Mouse (Mus musculus) frontal cortex, postnatal 36 days (tissue): ENCODE measurements around the gene Actrt3.

Source experiments
- DNase-seq, 2 experiments: peaks; one replicate each; pipeline ENCODE4 v3.0.0; 2022; ENCODE audit warnings: low spot score in 2 of 2

The Actrt3 gene

DNA sequence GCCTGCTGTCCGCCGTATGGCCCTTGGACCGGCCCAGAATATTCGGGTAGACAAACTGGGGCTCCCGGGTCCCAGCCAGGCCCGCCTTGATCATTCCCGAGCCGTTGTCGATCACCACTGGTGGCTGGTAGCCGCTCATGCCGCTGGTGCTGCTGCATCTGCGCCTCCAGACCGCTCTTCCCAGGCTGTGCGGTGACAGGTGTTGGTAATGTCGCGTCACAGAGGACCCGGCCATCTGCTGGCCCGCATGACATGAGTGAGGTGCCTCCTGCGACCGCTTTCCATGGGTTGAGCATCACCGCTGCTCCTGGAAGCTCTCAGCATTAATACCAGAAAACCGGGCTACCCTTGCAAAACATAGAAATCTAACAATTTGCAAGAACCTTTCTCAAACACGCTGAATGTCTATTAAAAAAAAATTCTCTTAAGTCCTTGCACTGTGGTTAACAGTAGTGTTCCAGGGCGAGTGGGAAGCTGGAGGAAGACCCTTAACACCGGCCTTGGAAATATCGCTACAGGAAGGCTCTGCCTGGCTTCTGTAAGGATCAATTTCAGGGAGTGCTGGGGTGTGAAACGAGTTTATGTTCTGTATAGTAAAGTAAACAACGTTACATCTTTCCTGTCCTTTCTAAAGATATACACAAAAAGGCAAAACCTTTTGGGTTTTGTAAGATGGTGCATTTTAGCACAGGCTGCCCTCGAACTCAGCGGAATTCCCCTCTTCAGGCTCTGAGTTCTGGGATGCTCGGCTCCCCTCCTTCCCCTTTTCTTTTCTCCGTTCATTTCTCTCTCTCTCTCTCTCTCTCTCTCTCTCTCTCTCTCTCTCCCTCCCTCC, at the start of gene Actrt3:
TSS of gene Actrt3 (minus strand) at position 229 of the 835 bp plus-strand sequence.
- DNase-seq: peak; percentile 51 to 62

DNA sequence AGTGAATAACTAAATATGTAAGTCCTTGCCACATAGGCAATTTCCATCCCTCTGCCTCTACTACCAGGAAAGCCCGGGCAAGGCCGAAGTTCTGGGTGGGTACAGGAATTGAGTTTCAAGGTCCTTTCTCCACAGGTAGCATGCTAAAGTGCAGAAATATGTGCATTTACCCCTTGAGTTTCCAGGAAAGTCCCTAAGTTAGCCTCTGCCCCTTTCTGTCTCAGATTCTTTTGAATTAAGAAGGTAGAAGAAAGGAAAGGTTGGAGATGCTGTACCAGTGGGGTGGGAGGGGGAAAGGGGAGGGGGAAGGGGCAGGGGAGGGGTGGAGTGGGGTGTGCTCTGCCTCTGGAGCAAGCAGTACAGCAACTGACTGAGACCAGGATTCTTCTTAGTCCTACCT, 48.7 kb upstream of the Actrt3 start:
- no peak for DNase-seq

- no peak for DNase-seq
Measured at GRCm38 (mm10) chr3:30647440-30648090, 47.8 kb upstream of the Actrt3 start, which contains the start of gene Lrrc34. Gene Lrrc34, minus strand, starts transcription at chr3:30647869.

DNA sequence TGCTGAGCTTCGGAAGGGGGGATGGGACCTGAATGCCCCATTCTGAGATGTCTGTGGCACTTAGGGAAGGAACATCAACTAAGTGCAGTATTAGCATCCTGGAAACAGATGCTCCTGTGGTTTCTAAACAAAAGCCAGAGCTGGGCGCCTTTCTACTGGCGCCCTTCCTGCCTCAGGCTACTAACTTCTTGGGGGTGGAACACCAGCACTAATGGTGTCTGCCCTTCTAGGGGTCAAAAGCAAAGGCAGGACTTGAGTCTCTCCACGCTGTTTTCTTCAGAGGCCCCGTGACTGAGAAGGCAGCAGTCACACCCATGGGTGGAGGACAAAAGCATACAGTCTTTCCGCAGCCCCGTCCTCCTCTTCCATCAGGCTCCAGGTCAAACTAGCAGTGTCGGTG, 47.0 kb upstream of the Actrt3 start:
- DNase-seq: no peak

DNA sequence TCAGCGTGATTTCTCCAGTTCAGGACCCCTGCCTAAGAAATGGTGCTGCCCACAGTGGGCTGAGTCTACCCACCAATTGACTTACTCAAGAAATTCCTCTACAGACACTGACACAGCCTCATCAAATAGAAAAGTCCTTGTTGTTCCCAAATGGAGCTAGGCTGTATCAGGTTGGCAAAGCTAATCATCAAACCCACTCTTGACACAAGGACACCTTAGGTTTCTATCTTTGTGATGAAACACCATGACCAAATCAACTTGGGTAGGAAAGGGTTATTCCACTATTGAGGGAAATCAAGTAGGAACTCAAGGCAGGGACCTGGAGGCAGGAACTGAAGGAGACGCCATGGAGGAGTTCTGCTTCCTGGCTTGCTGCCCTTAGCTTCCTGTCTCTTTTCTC, 44.5 kb upstream of the Actrt3 start, which contains the start of gene Lrriq4:
TSS of gene Lrriq4 (plus strand) at position 301 of the 400 bp plus-strand sequence.
- no peak for DNase-seq

DNA sequence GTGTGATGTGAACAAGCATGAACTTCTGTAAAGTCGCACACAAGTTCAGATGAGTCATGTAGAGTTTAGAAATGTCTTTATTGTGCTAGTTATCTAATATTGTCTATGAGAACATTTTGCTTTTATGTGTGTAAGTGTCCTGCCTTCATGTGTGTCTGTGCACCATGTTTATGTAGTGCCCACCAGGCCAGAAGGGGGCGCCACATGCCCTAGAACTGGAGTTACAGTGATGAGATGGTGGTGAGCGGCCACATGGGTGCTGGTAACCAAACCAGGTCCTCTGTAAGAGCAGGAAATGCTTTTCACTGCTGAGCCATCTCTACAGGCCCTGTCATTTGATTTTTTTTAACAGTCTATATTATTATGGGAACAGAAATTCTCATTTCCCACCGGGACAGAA, 35.9 kb upstream of the Actrt3 start:
- DNase-seq: no peak

DNA sequence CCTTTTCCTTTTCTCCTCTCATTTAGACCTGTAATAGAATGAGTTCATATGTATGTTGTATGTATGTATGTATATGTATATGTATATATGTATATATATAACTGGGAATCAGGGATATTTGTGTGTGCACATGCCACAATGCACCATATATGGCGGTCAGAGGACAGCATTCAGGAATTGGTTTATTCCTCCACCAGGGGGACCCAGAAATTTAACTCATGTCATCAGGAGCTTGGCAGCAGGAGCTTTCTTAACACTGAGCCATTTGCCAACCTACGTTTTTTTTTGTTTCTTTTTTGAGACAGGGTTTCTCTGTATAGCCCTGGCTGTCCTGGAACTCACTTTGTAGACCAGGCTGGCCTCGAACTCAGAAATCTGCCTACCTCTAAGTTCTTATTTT, 33.9 kb upstream of the Actrt3 start:
- DNase-seq: no peak

DNA sequence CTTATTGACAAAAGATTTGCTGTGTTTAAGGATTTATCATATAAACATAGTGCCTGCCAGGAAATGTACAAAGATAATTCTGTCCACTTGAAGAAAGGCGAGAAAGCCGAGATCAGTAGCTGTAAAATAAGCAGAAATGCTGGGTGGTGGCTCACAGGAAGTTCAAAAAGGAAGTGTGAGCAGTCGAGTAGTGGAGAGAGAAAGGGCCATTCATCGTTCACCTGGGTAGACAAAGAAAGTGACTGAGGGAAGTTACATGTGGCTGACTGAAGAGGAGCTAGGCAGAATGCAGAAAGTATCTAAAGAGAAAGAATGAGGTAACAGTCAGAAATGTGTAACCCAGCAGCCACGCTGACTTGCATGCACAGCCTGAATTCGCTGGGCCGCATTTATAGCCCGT, 20.4 kb upstream of the Actrt3 start:
- no peak for DNase-seq

DNA sequence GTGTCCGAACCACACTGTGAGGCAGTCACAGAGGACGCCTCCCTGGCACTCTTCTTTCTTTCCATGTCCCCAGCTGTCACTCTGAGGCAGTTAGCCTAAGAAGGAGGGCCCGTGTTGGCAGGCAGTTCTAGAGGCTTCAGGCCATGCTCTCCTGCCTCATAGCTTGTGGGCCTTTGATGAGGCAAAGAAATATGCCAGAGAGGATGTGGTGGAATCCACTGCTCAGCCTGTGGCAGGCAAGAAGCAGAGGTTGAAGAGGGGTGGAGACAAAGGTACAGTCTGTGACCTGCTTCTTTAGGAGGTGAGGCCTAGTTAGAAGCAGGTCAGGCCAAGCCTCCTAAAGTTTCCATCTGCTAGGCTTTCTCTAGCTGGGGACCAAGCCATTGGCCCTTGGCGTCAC, 11.2 kb upstream of the Actrt3 start:
- no peak for DNase-seq

GRCm38 (mm10) chr3:30608999-30609398, 9.3 kb upstream of the Actrt3 start:
- no peak for DNase-seq

- DNase-seq: no peak
Measured at GRCm38 (mm10) chr3:30603256-30603655, 3.5 kb upstream of the Actrt3 start.

DNA sequence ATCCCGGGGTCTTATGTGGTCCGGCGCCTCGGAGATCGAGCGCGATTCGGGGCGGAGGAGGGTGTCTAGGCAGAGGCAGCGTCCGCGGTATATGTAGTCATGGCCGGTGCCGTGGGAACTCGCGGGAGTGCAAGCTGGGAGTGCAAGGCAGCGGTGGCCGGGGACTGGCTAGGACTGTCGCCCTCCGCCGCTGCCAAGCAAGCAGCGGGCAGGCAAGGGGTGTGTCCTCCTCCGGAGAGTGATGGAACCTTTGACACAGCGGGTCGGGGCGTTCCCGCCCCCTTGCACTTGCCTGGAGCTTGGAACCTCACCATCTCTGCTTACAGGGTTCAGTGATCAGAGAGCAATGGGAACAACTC, 3.0 kb upstream of the Actrt3 start:
- no peak for DNase-seq

GRCm38 (mm10) chr3:30602065-30602739, 2.5 kb upstream of the Actrt3 start, which contains the start of gene Mynn:
Gene Mynn, plus strand, starts transcription at chr3:30602065.
- DNase-seq: peak; percentile 98 to 99

DNA sequence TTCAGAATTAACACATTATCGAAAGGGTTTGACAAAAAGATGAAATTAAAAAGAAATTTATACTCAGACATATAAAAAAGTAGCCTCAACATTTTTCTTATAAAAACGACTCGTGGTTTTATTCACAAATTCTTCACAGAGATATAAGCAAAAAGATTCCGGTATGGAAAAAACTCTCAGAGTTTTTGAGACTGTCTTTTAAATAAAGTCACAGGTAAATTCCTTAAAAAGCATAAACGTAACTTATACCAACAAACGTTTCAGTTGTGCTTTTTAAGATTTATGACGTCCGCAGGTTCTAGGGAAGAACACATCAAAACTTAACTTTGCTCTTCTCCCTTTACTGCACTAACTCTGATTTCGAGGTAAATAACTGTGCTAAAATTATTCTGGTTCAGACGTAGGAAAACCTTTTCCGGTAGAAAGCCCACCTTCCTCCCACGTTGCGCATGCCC, 1.9 kb upstream of the Actrt3 start:
- DNase-seq: no peak

DNA sequence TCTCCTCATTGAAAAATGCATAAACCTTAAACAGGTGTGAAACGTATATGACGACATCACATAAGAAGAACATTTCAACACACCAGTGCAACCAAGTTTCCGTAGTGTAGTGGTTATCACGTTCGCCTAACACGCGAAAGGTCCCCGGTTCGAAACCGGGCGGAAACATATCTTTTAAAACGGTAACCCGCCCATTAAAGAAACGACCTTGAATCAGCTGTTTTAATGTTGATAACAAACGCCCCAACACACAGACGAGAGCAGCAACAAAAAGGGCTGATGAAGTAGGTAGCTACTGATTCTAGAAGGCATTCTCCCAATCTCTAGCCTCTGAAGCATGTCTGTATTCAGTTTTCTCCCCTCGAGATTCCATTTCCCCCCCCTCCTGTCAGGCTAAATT, 1.4 kb upstream of the Actrt3 start:
- peak; percentile 87 to 94 for DNase-seq

GRCm38 (mm10) chr3:30600717-30601116, 978 bp upstream of the Actrt3 start:
- peak; percentile 42 to 48 for DNase-seq

DNA sequence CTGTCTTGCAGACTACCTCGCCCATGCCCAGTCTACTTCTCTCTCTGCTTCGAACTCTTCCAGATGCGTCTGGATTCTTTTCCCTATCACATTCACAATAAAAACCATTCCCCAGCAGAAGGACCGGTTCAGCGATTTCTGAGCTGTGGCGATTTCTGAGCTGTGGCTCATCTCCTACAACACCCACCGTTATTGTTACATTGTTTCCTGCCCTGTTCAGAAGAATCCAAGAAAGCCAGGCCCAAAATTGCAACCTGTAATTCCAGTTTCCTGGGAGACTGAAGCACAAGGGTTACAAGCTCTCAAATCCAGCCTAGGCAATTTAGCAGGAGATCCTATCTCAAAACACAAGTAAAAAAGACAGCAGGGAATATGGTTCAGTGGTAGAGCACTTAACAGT, 2.5 kb downstream of the Actrt3 start:
- DNase-seq: no peak

GRCm38 (mm10) chr3:30595111-30595832, 4.5 kb downstream of the Actrt3 start:
- peak; percentile 23 to 35 for DNase-seq

DNA sequence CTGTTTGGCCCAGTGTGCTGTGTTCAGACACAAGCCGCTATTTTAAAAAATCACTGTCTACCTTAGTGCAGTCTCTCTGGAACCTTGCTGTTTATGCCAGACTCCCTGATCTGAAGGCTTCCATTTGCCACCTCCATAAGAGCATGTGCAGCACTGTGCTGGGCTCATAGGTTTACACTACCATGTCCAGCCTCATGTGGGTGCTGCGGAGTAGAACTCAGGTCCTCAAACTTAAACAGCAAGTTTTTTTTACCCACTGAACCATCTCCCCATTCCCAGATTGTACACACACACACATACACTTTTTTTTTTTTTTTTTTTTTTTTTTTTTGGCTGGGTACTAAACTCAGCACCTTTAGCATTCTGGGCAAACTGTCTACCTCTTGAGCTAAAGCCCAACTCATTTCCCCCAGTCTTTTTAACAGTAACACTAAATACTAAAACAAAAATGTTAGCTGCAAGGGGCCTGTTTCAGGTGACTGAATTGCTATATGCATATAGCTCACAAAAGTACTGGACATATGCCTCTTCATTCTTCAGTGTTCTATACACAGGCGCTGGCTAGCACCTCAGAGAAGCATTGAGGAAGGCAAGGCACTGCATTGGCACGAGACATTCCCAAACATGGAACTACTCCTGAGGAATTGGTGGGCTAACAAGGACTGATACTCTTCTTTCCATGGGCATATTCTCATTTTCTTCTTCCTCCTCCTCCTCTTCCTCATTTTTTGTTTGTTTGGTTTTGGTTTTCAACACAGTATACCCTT, 5.8 kb downstream of the Actrt3 start:
- no peak for DNase-seq

DNA sequence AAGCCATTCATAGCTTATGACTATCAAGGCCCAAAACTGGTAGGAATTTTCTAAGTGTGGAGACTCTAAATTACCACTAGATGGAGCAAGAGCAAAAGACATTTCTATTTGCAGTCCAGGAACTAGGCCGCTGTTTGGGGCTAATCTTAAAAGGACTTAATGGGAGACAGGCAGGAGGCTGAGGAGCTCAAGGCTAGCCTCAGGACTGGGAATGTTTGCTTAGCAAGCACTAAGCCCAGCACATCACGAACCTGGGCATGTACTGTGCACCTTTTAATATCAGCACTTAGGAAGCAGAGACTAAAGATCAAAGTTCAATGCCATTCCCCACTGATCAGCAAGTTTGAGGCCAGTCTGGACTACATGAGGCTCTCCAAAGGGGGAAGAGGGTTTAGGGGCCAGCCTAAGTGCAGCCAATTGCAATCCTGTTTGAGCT, 7.3 kb downstream of the Actrt3 start:
- DNase-seq: peak in 1 of 2 experiments; percentile 17

GRCm38 (mm10) chr3:30588865-30589264, 10.9 kb downstream of the Actrt3 start:
- DNase-seq: no peak
